Mouse (Mus musculus): ENCODE measurements at regions not wholly inside any gene's neighbourhood (a gene's known extent, or its start where the extent isn't known, plus 50 kb on each side); places are given as distances from the start of the nearest gene placed in this dataset.
A peak's percentile ranks its signal among the peaks of the same experiment; 100 is the strongest.

GRCm38 (mm10) chr4:89082838-89083237 is 54.1 kb upstream of the Mtap start:
- DNase-seq, result no peak

GRCm38 (mm10) chr4:89078485-89078884 is 58.4 kb upstream of the Mtap start:
- DNase-seq, result no peak

- DNase-seq, result no peak
Measured at GRCm38 (mm10) chr4:89074705-89075104, 62.2 kb upstream of the Mtap start.

GRCm38 (mm10) chr4:89070430-89070829 is 66.5 kb upstream of the Mtap start:
- DNase-seq, result no peak

GRCm38 (mm10) chr4:89064401-89064800 is 72.5 kb upstream of the Mtap start:
- DNase-seq, result no peak

GRCm38 (mm10) chr4:89062384-89062783 is 74.5 kb upstream of the Mtap start:
- DNase-seq, result no peak

GRCm38 (mm10) chr4:89061619-89062018 is 75.3 kb upstream of the Mtap start:
- DNase-seq, result no peak

GRCm38 (mm10) chr4:89057573-89057972 is 79.3 kb upstream of the Mtap start:
- no peak for DNase-seq

- no peak for DNase-seq
Measured at GRCm38 (mm10) chr4:89057135-89057534, 79.8 kb upstream of the Mtap start.

- DNase-seq, result no peak
Measured at GRCm38 (mm10) chr4:89055969-89056368, 81.0 kb upstream of the Mtap start.

GRCm38 (mm10) chr4:89053606-89054005 is 83.3 kb upstream of the Mtap start:
- DNase-seq, result no peak

GRCm38 (mm10) chr4:89051897-89052296 is 85.0 kb upstream of the Mtap start:
- DNase-seq, result no peak

- no peak for DNase-seq
Measured at GRCm38 (mm10) chr4:89050551-89051199, 86.2 kb upstream of the Mtap start.

- no peak for DNase-seq
Measured at GRCm38 (mm10) chr4:89049592-89050440, 87.1 kb upstream of the Mtap start.

GRCm38 (mm10) chr4:89044516-89044915 is 92.4 kb upstream of the Mtap start:
- DNase-seq, result no peak

- no peak for DNase-seq
Measured at GRCm38 (mm10) chr4:89043982-89044381, 92.9 kb upstream of the Mtap start.

- peak; percentile 20 for DNase-seq
Measured at GRCm38 (mm10) chr4:89040856-89041255, 96.1 kb upstream of the Mtap start.

- DNase-seq, result no peak
Measured at GRCm38 (mm10) chr4:89038906-89039305, 98.0 kb upstream of the Mtap start.

- no peak for DNase-seq
Measured at GRCm38 (mm10) chr4:89038135-89038534, 98.8 kb upstream of the Mtap start.

- DNase-seq, result no peak
Measured at GRCm38 (mm10) chr4:89034822-89035221, 102.1 kb upstream of the Mtap start.

GRCm38 (mm10) chr4:89034299-89034698 is 102.6 kb upstream of the Mtap start:
- no peak for DNase-seq

GRCm38 (mm10) chr4:89012681-89013353 is 124.1 kb upstream of the Mtap start:
- DNase-seq, result no peak

GRCm38 (mm10) chr4:89008561-89008960 is 128.4 kb upstream of the Mtap start:
- no peak for DNase-seq
